Mouse (Mus musculus) intestine, embryonic 16.5 days (tissue): ENCODE data around the gene Impg1. TPM values are rescaled to one million over a fixed set of nuclear protein-coding genes. Genes with fewer than 3 reads are reported as not detected.

Experiments
- ATAC-seq: fragments of 200-750 bp; cut with Nextera tagmentation; 2 replicates; pipeline ENCODE4 v1.8.0; 2017; ENCODE audit warnings: moderate TSS enrichment, moderate library complexity
- H3K27ac ChIP-seq: fragments of 300-500 bp; sonication (generic); 2 replicates; pipeline ENCODE4 v1.5.1; 2014; ENCODE audit warnings: mild to moderate bottlenecking, low read length
- H3K27me3 ChIP-seq: fragments of 300-500 bp; sonication (generic); replicated peaks from 2 replicates; pipeline ENCODE4 v1.6.1; 2014; ENCODE audit warnings: low read length, control low read depth, mixed read lengths; ENCODE audit not compliant: control insufficient read depth, insufficient read depth
- H3K36me3 ChIP-seq: fragments of 300-500 bp; sonication (generic); 2 replicates; pipeline ENCODE4 v1.6.1; 2014; ENCODE audit warnings: low read length, control low read depth; ENCODE audit not compliant: control insufficient read depth, insufficient read depth
- H3K4me1 ChIP-seq: fragments of 300-500 bp; sonication (generic); 2 replicates; pipeline ENCODE4 v1.6.1; 2014; ENCODE audit warnings: low read length, control low read depth, mixed read lengths; ENCODE audit not compliant: control insufficient read depth, insufficient read depth
- H3K4me2 ChIP-seq: fragments of 300-500 bp; sonication (generic); 2 replicates; pipeline ENCODE4 v1.6.1; 2014; ENCODE audit warnings: low read depth, low read length, control low read depth
- H3K4me3 ChIP-seq: fragments of 300-500 bp; sonication (generic); 2 replicates; pipeline ENCODE4 v1.5.1; 2014; ENCODE audit warnings: mild to moderate bottlenecking, low read length
- H3K9ac ChIP-seq: fragments of 300-500 bp; sonication (generic); 2 replicates; pipeline ENCODE4 v1.6.1; 2014; ENCODE audit warnings: low read depth, low read length
- H3K9me3 ChIP-seq: fragments of 300-500 bp; sonication (generic); 2 replicates; pipeline ENCODE4 v1.6.1; 2016; ENCODE audit warnings: low read length, control low read depth; ENCODE audit not compliant: control insufficient read depth
- WGBS: fragments of 180-500 bp; shearing (Covaris S2); extraction: QIAGEN DNeasy Blood & Tissue Kit; methylation state at CpG from one replicate; pipeline ENCODE4 v1.1.7; 2014; 5-methylcytosine and 5-hydroxymethylcytosine counted together
- polyA plus RNA-seq: library from polyadenylated mRNA; unstranded; fragments of >200 nt; fragmentation: Nextera tagmentation; extraction: Ambion mirVana; gene quantifications from 2 replicates; pipeline ENCODE4 v1.2.1, GENCODE M21; 2015

The Impg1 gene
- polyA plus RNA-seq, result 0.06 TPM in 2 replicates

GRCm38 (mm10) chr9:80465381-80465780, at the start of gene Impg1:
Gene Impg1, minus strand, starts transcription at chr9:80465481.
- H3K27ac ChIP-seq, result no peak within 1 kb of the TSS
- ATAC-seq, result no peak
- H3K9me3 ChIP-seq, result no peaks in the 10 kb centered on the region
- H3K36me3 ChIP-seq, result no peaks in the 10 kb centered on the region
- 40% methylated on average over 6 of the region's 6 CpGs for WGBS
- H3K4me1 ChIP-seq, result no peaks in the 10 kb centered on the region
- no peaks in the 10 kb centered on the region for H3K27me3 ChIP-seq
- H3K4me3 ChIP-seq, result no peak within 1 kb of the TSS
- H3K9ac ChIP-seq, result no peak within 1 kb of the TSS
- no peak within 1 kb of the TSS for H3K4me2 ChIP-seq

GRCm38 (mm10) chr9:80509464-80510153, 44.3 kb upstream of the Impg1 start:
- 81% methylated on average over 7 of the region's 7 CpGs for WGBS
- Histone ChIP-seq H3K27me3 (no peaks in the 10 kb centered on the region), H3K27ac (no peak overlapping the region), H3K4me2 (no peak overlapping the region), H3K4me3 (no peak overlapping the region), H3K4me1 (no peaks in the 10 kb centered on the region), H3K36me3 (no peaks in the 10 kb centered on the region), H3K9ac (no peak overlapping the region), H3K9me3 (no peaks in the 10 kb centered on the region)
- no peak for ATAC-seq

- 51% methylated on average over 2 of the region's 2 CpGs for WGBS
- no peaks in the 10 kb centered on the region for H3K36me3 ChIP-seq
- H3K9ac ChIP-seq, result no peak overlapping the region
- ATAC-seq, result no peak
- H3K4me2 ChIP-seq, result no peak overlapping the region
- no peaks in the 10 kb centered on the region for H3K27me3 ChIP-seq
- no peaks in the 10 kb centered on the region for H3K4me1 ChIP-seq
- H3K27ac ChIP-seq, result no peak overlapping the region
- no peaks in the 10 kb centered on the region for H3K9me3 ChIP-seq
- H3K4me3 ChIP-seq, result no peak overlapping the region
Measured at GRCm38 (mm10) chr9:80504496-80505012, 39.3 kb upstream of the Impg1 start.

- no peaks in the 10 kb centered on the region for H3K36me3 ChIP-seq
- no peak overlapping the region for H3K4me2 ChIP-seq
- 85% methylated on average over 4 of the region's 4 CpGs for WGBS
- H3K9ac ChIP-seq, result no peak overlapping the region
- no peaks in the 10 kb centered on the region for H3K27me3 ChIP-seq
- H3K27ac ChIP-seq, result no peak overlapping the region
- H3K4me1 ChIP-seq, result no peaks in the 10 kb centered on the region
- ATAC-seq, result no peak
- no peak overlapping the region for H3K4me3 ChIP-seq
- no peaks in the 10 kb centered on the region for H3K9me3 ChIP-seq
Measured at GRCm38 (mm10) chr9:80491591-80491990, 26.3 kb upstream of the Impg1 start.

GRCm38 (mm10) chr9:80460420-80460819, 4.9 kb downstream of the Impg1 start:
- Histone ChIP-seq H3K9me3 (no peaks in the 10 kb centered on the region), H3K9ac (no peak overlapping the region), H3K27me3 (no peaks in the 10 kb centered on the region), H3K4me2 (no peak overlapping the region), H3K36me3 (no peaks in the 10 kb centered on the region), H3K4me3 (no peak overlapping the region), H3K27ac (no peak overlapping the region), H3K4me1 (no peaks in the 10 kb centered on the region)
- no peak for ATAC-seq
- 68% methylated on average over 4 of the region's 4 CpGs for WGBS

- no peak overlapping the region for H3K4me2 ChIP-seq
- no peaks in the 10 kb centered on the region for H3K4me1 ChIP-seq
- no peak for ATAC-seq
- WGBS, result 60% methylated on average over 3 of the region's 3 CpGs
- no peak overlapping the region for H3K27ac ChIP-seq
- H3K9ac ChIP-seq, result no peak overlapping the region
- H3K4me3 ChIP-seq, result no peak overlapping the region
- H3K36me3 ChIP-seq, result no peaks in the 10 kb centered on the region
- H3K9me3 ChIP-seq, result no peaks in the 10 kb centered on the region
- no peaks in the 10 kb centered on the region for H3K27me3 ChIP-seq
Measured at GRCm38 (mm10) chr9:80450467-80451261, 14.6 kb downstream of the Impg1 start.

GRCm38 (mm10) chr9:80441096-80441710, 24.1 kb downstream of the Impg1 start:
- H3K4me3 ChIP-seq, result no peak overlapping the region
- H3K4me2 ChIP-seq, result no peak overlapping the region
- 60% methylated on average over 5 of the region's 5 CpGs for WGBS
- no peak overlapping the region for H3K27ac ChIP-seq
- no peaks in the 10 kb centered on the region for H3K9me3 ChIP-seq
- H3K9ac ChIP-seq, result no peak overlapping the region
- ATAC-seq, result no peak
- H3K4me1 ChIP-seq, result no peaks in the 10 kb centered on the region
- H3K27me3 ChIP-seq, result no peaks in the 10 kb centered on the region
- H3K36me3 ChIP-seq, result no peaks in the 10 kb centered on the region

- no peaks in the 10 kb centered on the region for H3K9me3 ChIP-seq
- H3K9ac ChIP-seq, result no peak overlapping the region
- H3K4me3 ChIP-seq, result no peak overlapping the region
- H3K27ac ChIP-seq, result no peak overlapping the region
- ATAC-seq, result no peak
- H3K36me3 ChIP-seq, result no peaks in the 10 kb centered on the region
- no peak overlapping the region for H3K4me2 ChIP-seq
- 72% methylated on average over 3 of the region's 3 CpGs for WGBS
- H3K27me3 ChIP-seq, result no peaks in the 10 kb centered on the region
- no peaks in the 10 kb centered on the region for H3K4me1 ChIP-seq
Measured at GRCm38 (mm10) chr9:80391404-80391803, 73.9 kb downstream of the Impg1 start.

GRCm38 (mm10) chr9:80391002-80391401, 74.3 kb downstream of the Impg1 start:
- Histone ChIP-seq H3K36me3 (no peaks in the 10 kb centered on the region), H3K4me1 (no peaks in the 10 kb centered on the region), H3K27ac (no peak overlapping the region), H3K4me2 (no peak overlapping the region), H3K4me3 (no peak overlapping the region), H3K9me3 (no peaks in the 10 kb centered on the region), H3K9ac (no peak overlapping the region), H3K27me3 (no peaks in the 10 kb centered on the region)
- ATAC-seq, result no peak
- 74% methylated on average over 5 of the region's 5 CpGs for WGBS
